Mouse (Mus musculus) forebrain, postnatal 0 days (tissue): ENCODE measurements around the gene Slco6d1. TPM values are rescaled to one million over a fixed set of nuclear protein-coding genes. Genes with fewer than 3 reads are reported as not detected.
"Not testable (repeated sequence)": the region's sequence is repeated elsewhere in the genome, so short reads cannot be mapped to it uniquely, and the experiment has no call there.

Experiments
- ATAC-seq: fragments of 200-750 bp; cut with Nextera tagmentation; 2 replicates; pipeline ENCODE4 v1.8.0; 2017; ENCODE audit warnings: mild to moderate bottlenecking, moderate library complexity
- DNase-seq: peaks from one replicate; pipeline ENCODE4 v3.0.0-alpha.2; 2015
- H3K27ac ChIP-seq: fragments of 300-500 bp; sonication (generic); 2 replicates; pipeline ENCODE4 v1.5.1; 2014; ENCODE audit warnings: low read depth, mild to moderate bottlenecking, antibody characterized with exemption, low read length, moderate library complexity, mixed read lengths
- H3K27me3 ChIP-seq: fragments of 300-500 bp; sonication (generic); 2 replicates; pipeline ENCODE4 v1.6.1; 2014; ENCODE audit warnings: mild to moderate bottlenecking, low read length, mixed read lengths; ENCODE audit not compliant: insufficient read depth
- H3K36me3 ChIP-seq: fragments of 300-500 bp; sonication (generic); 2 replicates; pipeline ENCODE4 v1.6.1; 2014; ENCODE audit warnings: mild to moderate bottlenecking, moderate library complexity; ENCODE audit not compliant: insufficient read depth
- H3K4me1 ChIP-seq: fragments of 300-500 bp; sonication (generic); 2 replicates; pipeline ENCODE4 v1.6.1; 2014; ENCODE audit warnings: antibody characterized with exemption; ENCODE audit not compliant: insufficient read depth
- H3K4me2 ChIP-seq: fragments of 300-500 bp; sonication (generic); 2 replicates; pipeline ENCODE4 v1.6.1; 2014; ENCODE audit warnings: low read depth, mild to moderate bottlenecking, moderate library complexity
- H3K4me3 ChIP-seq: fragments of 300-500 bp; sonication (generic); 2 replicates; pipeline ENCODE4 v1.5.1; 2014; ENCODE audit warnings: low read depth, low read length, mixed read lengths
- H3K9ac ChIP-seq: fragments of 300-500 bp; sonication (generic); 2 replicates; pipeline ENCODE4 v1.6.1; 2014; ENCODE audit warnings: mild to moderate bottlenecking
- H3K9me3 ChIP-seq: fragments of 300-500 bp; sonication (generic); 2 replicates; pipeline ENCODE4 v1.6.1; 2016; ENCODE audit warnings: low read length
- CTCF ChIP-seq: sonication (generic); IDR thresholded peaks from 2 replicates; pipeline ENCODE4 v1.5.1; 2016; ENCODE audit warnings: antibody characterized with exemption, control low read depth, low read depth
- WGBS: fragments of 180-500 bp; shearing (Covaris S2); extraction: QIAGEN DNeasy Blood & Tissue Kit; methylation state at CpG from one replicate; pipeline ENCODE4 v1.1.7; 2014; 5-methylcytosine and 5-hydroxymethylcytosine counted together
- polyA plus RNA-seq: library from polyadenylated mRNA; unstranded; fragments of >200 nt; fragmentation: Nextera tagmentation; extraction: Ambion mirVana; gene quantifications from 2 replicates; pipeline ENCODE4 v1.2.1, GENCODE M21; 2015
- total RNA-seq: library from RNA; depleted of rRNA; stranded (reverse); fragments of >200 nt; gene quantifications from 2 replicates; pipeline ENCODE4 v1.2.3, GENCODE M21; 2014; rRNA removed

The Slco6d1 gene
- total RNA-seq (not detected in 2 replicates), polyA plus RNA-seq (not detected in 2 replicates)

GRCm38 (mm10) chr1:98420824-98421223 is at the start of gene Slco6d1:
Gene Slco6d1 (plus strand): TSS chr1:98421124.
- DNase-seq (no peak), ATAC-seq (no peak)
- Histone ChIP-seq H3K4me2 (no peak within 1 kb of the TSS), H3K4me3 (no peak within 1 kb of the TSS), H3K36me3 (no peaks in the 10 kb centered on the region), H3K9ac (no peak within 1 kb of the TSS), H3K27ac (no peak within 1 kb of the TSS), H3K4me1 (no peaks in the 10 kb centered on the region), H3K9me3 (no peaks in the 10 kb centered on the region), H3K27me3 (no peaks in the 10 kb centered on the region)
- WGBS: 89% methylated on average over 10 of the region's 10 CpGs
- no peak for TF ChIP-seq CTCF

GRCm38 (mm10) chr1:98392001-98392400 is 28.9 kb upstream of the Slco6d1 start:
- Histone ChIP-seq H3K4me2 (no peak overlapping the region), H3K4me3 (no peak overlapping the region), H3K27me3 (no peaks in the 10 kb centered on the region), H3K4me1 (no peaks in the 10 kb centered on the region), H3K9me3 (no peaks in the 10 kb centered on the region), H3K9ac (no peak overlapping the region), H3K27ac (no peak overlapping the region), H3K36me3 (no peaks in the 10 kb centered on the region)
- DNase-seq (peak; percentile 72), ATAC-seq (peak; percentile 69; the same call in 1 of the 2 replicates)
- peak; percentile 69 for TF ChIP-seq CTCF

- Histone ChIP-seq H3K9ac (no peak overlapping the region), H3K9me3 (no peaks in the 10 kb centered on the region), H3K27ac (no peak overlapping the region), H3K27me3 (no peaks in the 10 kb centered on the region), H3K36me3 (no peaks in the 10 kb centered on the region), H3K4me1 (no peaks in the 10 kb centered on the region), H3K4me3 (no peak overlapping the region), H3K4me2 (no peak overlapping the region)
- ATAC-seq (no peak), DNase-seq (no peak)
- no peak for TF ChIP-seq CTCF
- WGBS: 74% methylated on average over 4 of the region's 4 CpGs
Measured at GRCm38 (mm10) chr1:98447929-98448328, 27.0 kb downstream of the Slco6d1 start.

GRCm38 (mm10) chr1:98459224-98459623 is 38.3 kb downstream of the Slco6d1 start:
- H3K9ac ChIP-seq, H3K4me1 ChIP-seq, H3K4me3 ChIP-seq, H3K4me2 ChIP-seq, H3K9me3 ChIP-seq, ATAC-seq, DNase-seq, H3K36me3 ChIP-seq, H3K27ac ChIP-seq, H3K27me3 ChIP-seq: not testable (repeated sequence)
- 90% methylated on average over 8 of the region's 8 CpGs for WGBS

- H3K4me2 ChIP-seq, DNase-seq, H3K4me3 ChIP-seq, H3K27ac ChIP-seq, H3K9me3 ChIP-seq, H3K27me3 ChIP-seq, H3K36me3 ChIP-seq, H3K4me1 ChIP-seq, ATAC-seq, H3K9ac ChIP-seq: not testable (repeated sequence)
- 68% methylated on average over 1 of the region's 1 CpGs for WGBS
Measured at GRCm38 (mm10) chr1:98476381-98476780, 55.5 kb downstream of the Slco6d1 start.

GRCm38 (mm10) chr1:98479243-98479642 is 58.3 kb downstream of the Slco6d1 start:
- H3K27me3 ChIP-seq: no peaks in the 10 kb centered on the region
- no peak overlapping the region for H3K4me2 ChIP-seq
- no peaks in the 10 kb centered on the region for H3K9me3 ChIP-seq
- ATAC-seq (no peak), DNase-seq (no peak)
- H3K4me1 ChIP-seq: no peaks in the 10 kb centered on the region
- no peak for TF ChIP-seq CTCF
- no peak overlapping the region for H3K27ac ChIP-seq
- H3K9ac ChIP-seq: no peak overlapping the region
- H3K4me3 ChIP-seq: no peak overlapping the region
- H3K36me3 ChIP-seq: no peaks in the 10 kb centered on the region
- 80% methylated on average over 2 of the region's 2 CpGs for WGBS

- no peak for ATAC-seq
- Histone ChIP-seq H3K27me3 (no peaks in the 10 kb centered on the region), H3K4me3 (no peak overlapping the region), H3K4me1 (no peaks in the 10 kb centered on the region), H3K36me3 (no peaks in the 10 kb centered on the region), H3K27ac (no peak overlapping the region), H3K9me3 (no peaks in the 10 kb centered on the region), H3K4me2 (no peak overlapping the region), H3K9ac (no peak overlapping the region)
- 89% methylated on average over 2 of the region's 2 CpGs for WGBS
- TF ChIP-seq CTCF: no peak
- DNase-seq: no peak
Measured at GRCm38 (mm10) chr1:98505982-98506381, 85.1 kb downstream of the Slco6d1 start.

- H3K9ac ChIP-seq: no peak overlapping the region
- peak; percentile 40 for ATAC-seq
- no peaks in the 10 kb centered on the region for H3K4me1 ChIP-seq
- H3K36me3 ChIP-seq: no peaks in the 10 kb centered on the region
- DNase-seq: no peak
- H3K9me3 ChIP-seq: no peaks in the 10 kb centered on the region
- 70% methylated on average over 2 of the region's 2 CpGs for WGBS
- H3K27ac ChIP-seq: no peak overlapping the region
- H3K27me3 ChIP-seq: no peaks in the 10 kb centered on the region
- no peak for TF ChIP-seq CTCF
- H3K4me3 ChIP-seq: no peak overlapping the region
- H3K4me2 ChIP-seq: no peak overlapping the region
Measured at GRCm38 (mm10) chr1:98522977-98523376, 102.1 kb downstream of the Slco6d1 start.
